Mouse (Mus musculus) midbrain, embryonic 11.5 days (tissue): Measurements from ENCODE around the gene Gm3159. TPM values are rescaled to one million over a fixed set of nuclear protein-coding genes. Genes with fewer than 3 reads are reported as not detected.
"Not testable (repeated sequence)": the region's sequence is repeated elsewhere in the genome, so short reads cannot be mapped to it uniquely, and the experiment has no call there.

Experiments used
- ATAC-seq: fragments of 200-750 bp; cut with Nextera tagmentation; 2 replicates; pipeline ENCODE4 v1.8.0; 2017; ENCODE audit warnings: moderate TSS enrichment, moderate library complexity; ENCODE audit not compliant: low FRiP score
- DNase-seq: peaks from one replicate; pipeline ENCODE4 v3.0.0; 2015; ENCODE audit warnings: low spot score; ENCODE audit errors: missing footprints
- H3K27ac ChIP-seq: fragments of 300-500 bp; sonication (generic); 2 replicates; pipeline ENCODE4 v1.5.1; 2014; ENCODE audit warnings: low read depth, low read length
- H3K27me3 ChIP-seq: fragments of 300-500 bp; sonication (generic); 2 replicates; pipeline ENCODE4 v1.6.1; 2014; ENCODE audit warnings: mild to moderate bottlenecking, low read length, moderate library complexity, mixed read lengths; ENCODE audit not compliant: control insufficient read depth, insufficient read depth
- H3K36me3 ChIP-seq: fragments of 300-500 bp; sonication (generic); 2 replicates; pipeline ENCODE4 v1.6.1; 2014; ENCODE audit warnings: mild to moderate bottlenecking, low read length, moderate library complexity, mixed read lengths; ENCODE audit not compliant: control insufficient read depth, insufficient read depth
- H3K4me1 ChIP-seq: fragments of 300-500 bp; sonication (generic); 2 replicates; pipeline ENCODE4 v1.6.1; 2014; ENCODE audit warnings: low read length; ENCODE audit not compliant: control insufficient read depth, insufficient read depth
- H3K4me2 ChIP-seq: fragments of 300-500 bp; sonication (generic); 2 replicates; pipeline ENCODE4 v1.6.1; 2014; ENCODE audit warnings: mild to moderate bottlenecking, moderate library complexity
- H3K4me3 ChIP-seq: fragments of 300-500 bp; sonication (generic); 2 replicates; pipeline ENCODE4 v1.5.1; 2014; ENCODE audit warnings: low read depth, low read length
- H3K9ac ChIP-seq: fragments of 300-500 bp; sonication (generic); 2 replicates; pipeline ENCODE4 v1.6.1; 2014; ENCODE audit warnings: low read length
- H3K9me3 ChIP-seq: fragments of 300-500 bp; sonication (generic); 2 replicates; pipeline ENCODE4 v1.6.1; 2016; ENCODE audit warnings: low read length; ENCODE audit not compliant: control insufficient read depth
- WGBS: fragments of 180-500 bp; shearing (Covaris S2); extraction: QIAGEN DNeasy Blood & Tissue Kit; methylation state at CpG from one replicate; pipeline ENCODE4 v1.1.7; 2014; 5-methylcytosine and 5-hydroxymethylcytosine counted together
- polyA plus RNA-seq: library from polyadenylated mRNA; unstranded; fragments of >200 nt; fragmentation: Nextera tagmentation; extraction: Ambion mirVana; gene quantifications from 2 replicates; pipeline ENCODE4 v1.2.1, GENCODE M21; 2014

Gm3159 gene
- polyA plus RNA-seq, 1 experiment from 2014 or later: not detected

- not testable (repeated sequence) for H3K27ac ChIP-seq
These were observed 6.5 kb downstream of the Gm3159 start for GRCm38 (mm10) chr14:4403840-4404239.

GRCm38 (mm10) chr14:4409939-4410338, 12.6 kb downstream of the Gm3159 start:
- not testable (repeated sequence) for H3K27me3 ChIP-seq, H3K4me3 ChIP-seq, H3K9me3 ChIP-seq, DNase-seq, H3K36me3 ChIP-seq, H3K9ac ChIP-seq, H3K27ac ChIP-seq, H3K4me1 ChIP-seq, H3K4me2 ChIP-seq, ATAC-seq
- WGBS: 50% methylated on average over 1 of the region's 1 CpGs

More at GRCm38 (mm10) chr14:4403840-4404239, 6.5 kb downstream of the Gm3159 start:
- not testable (repeated sequence) for H3K36me3 ChIP-seq, H3K4me1 ChIP-seq, H3K4me3 ChIP-seq, H3K9me3 ChIP-seq, H3K27me3 ChIP-seq, ATAC-seq, H3K9ac ChIP-seq, DNase-seq, H3K4me2 ChIP-seq

- peak; percentile 91 for DNase-seq
- not testable (repeated sequence) for H3K36me3 ChIP-seq, H3K27me3 ChIP-seq, H3K9me3 ChIP-seq, H3K4me1 ChIP-seq, H3K27ac ChIP-seq
- 1% methylated on average over 22 of the region's 59 CpGs for WGBS
- peak within 1 kb of the TSS; percentile 36 for H3K4me3 ChIP-seq
- H3K4me2 ChIP-seq: peak within 1 kb of the TSS; percentile 50
- ATAC-seq: peak; percentile 73; the same call in 1 of the 2 replicates
- H3K9ac ChIP-seq: peak within 1 kb of the TSS; percentile 49
These were observed 17.9 kb downstream of the Gm3159 start, which contains the start of gene Gm3164 for GRCm38 (mm10) chr14:4414965-4415835. Gene Gm3164, plus strand, starts transcription at chr14:4415448.

GRCm38 (mm10) chr14:4430692-4431091, 33.4 kb downstream of the Gm3159 start, which contains the start of gene Gm3173:
Gene Gm3173, plus strand, starts transcription at chr14:4430992.
- not testable (repeated sequence) for H3K9me3 ChIP-seq, H3K4me3 ChIP-seq, H3K9ac ChIP-seq, DNase-seq, H3K36me3 ChIP-seq, H3K27me3 ChIP-seq, H3K4me2 ChIP-seq, ATAC-seq, H3K4me1 ChIP-seq, H3K27ac ChIP-seq

Other genes with a start within 250 kb of the Gm3159 start
- not detected in 2 replicates for gene Gm3127, start 232.5 kb upstream of the Gm3159 start, polyA plus RNA-seq
- 1.1 and 1.4 TPM in 2 replicates for gene Gm2974, start 214.9 kb upstream of the Gm3159 start, polyA plus RNA-seq
- not detected in 2 replicates for gene Gm3138, start 147.9 kb upstream of the Gm3159 start, polyA plus RNA-seq
- gene Gm3149, start 80.2 kb upstream of the Gm3159 start, polyA plus RNA-seq: not detected in 2 replicates
- gene 2610042L04Rik, start 62.8 kb upstream of the Gm3159 start, polyA plus RNA-seq: 0.77 and 1.0 TPM in 2 replicates
- gene Gm3164, start 17.9 kb downstream of the Gm3159 start, polyA plus RNA-seq: 0.56 and 0.90 TPM in 2 replicates
- gene Gm3173, start 33.5 kb downstream of the Gm3159 start, polyA plus RNA-seq: not detected in 2 replicates
- not detected in 2 replicates for gene Gm3182, start 84.2 kb downstream of the Gm3159 start, polyA plus RNA-seq
- gene Gm3047, start 157.9 kb downstream of the Gm3159 start, polyA plus RNA-seq: not detected in 2 replicates
- not detected in 2 replicates for gene Gm8159, start 234.8 kb downstream of the Gm3159 start, polyA plus RNA-seq